Mouse (Mus musculus) NIH3T3 (cell line): ENCODE measurements at regions not wholly inside any gene's neighbourhood (a gene's known extent, or its start where the extent isn't known, plus 50 kb on each side); places are given as distances from the start of the nearest gene placed in this dataset.

ENCODE experiments used
- DNase-seq: peaks from one replicate; pipeline ENCODE4 v3.0.0-alpha.2; 2012; ENCODE audit warnings: low read depth

DNA sequence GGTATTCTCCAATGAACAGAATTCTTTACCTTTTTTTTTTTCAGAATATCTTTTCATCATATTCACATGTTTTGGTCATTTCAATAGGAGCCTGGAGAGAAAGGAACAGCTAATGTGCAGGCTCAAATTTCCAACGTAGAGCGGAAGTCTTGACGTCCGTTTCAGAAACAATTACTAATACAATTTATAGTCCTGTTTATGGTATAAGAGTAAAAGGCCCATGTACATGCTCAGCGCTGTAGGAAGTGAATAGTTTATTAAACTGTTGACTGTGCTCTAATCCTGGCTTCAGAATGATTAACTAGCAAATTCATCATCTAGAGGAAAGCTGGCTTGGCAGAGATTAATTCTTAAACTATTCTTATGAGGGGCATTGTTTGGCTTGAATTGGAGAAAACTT lies 142.1 kb downstream of the Pik3r1 start:
- DNase-seq, result no peak

DNA sequence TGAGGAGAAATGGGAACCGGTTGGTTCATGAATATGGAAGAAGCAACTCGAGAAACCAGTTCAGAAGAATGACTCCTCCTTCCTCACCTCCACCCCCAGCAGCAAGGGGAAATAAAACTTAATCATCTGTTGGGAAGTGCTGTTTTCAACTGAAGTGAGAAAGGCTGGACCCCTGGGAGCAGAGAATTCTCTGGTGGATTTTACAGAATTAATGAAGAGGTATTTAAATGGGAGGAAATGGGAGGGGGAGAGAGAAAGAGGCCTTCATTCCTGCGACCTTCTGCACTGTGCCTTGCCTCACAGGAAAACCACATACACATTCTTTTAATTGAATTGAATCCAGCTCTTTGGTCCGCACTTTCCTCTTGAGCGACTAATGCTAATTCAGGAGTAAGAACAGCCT lies 143.8 kb downstream of the Pik3r1 start:
- no peak for DNase-seq

DNA sequence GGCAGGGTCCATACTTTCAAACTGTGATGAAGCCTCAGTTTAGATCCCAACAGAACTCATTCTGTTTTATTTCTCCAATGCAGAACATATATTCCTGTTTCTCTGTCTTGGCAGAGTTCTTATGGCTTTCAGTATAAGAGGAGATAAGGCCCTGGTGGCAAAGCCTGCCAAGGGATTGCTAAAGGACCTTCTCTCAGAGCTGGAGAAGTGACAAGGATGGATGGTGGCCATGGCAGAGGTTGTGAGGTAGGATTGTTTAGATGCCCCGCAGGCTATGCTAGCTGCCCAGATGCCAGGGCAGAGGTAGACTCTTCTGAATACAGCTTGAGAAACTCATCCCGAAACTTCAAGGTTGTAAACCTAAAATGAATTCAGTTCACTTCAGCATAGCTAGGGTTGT lies 145.4 kb downstream of the Pik3r1 start:
- DNase-seq, result no peak

DNA sequence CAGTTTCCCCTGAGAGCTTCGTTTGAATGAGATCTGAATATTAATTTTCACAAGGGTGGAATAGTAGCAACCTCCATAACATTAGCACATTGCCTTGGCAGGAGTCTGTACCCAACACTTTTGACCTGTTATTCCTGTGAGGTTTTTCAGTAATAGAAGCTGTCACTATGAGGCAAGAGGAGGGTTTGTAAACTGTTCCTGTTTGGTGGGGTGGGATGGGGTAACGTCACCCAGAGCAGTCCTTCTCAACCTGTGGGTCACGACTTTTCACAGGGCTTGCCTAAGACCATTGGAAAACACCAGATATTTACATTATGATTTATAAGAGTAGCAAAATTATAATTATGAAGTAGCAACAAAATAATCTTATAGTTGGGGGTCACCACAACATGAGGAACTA lies 147.4 kb downstream of the Pik3r1 start:
- DNase-seq, result no peak

DNA sequence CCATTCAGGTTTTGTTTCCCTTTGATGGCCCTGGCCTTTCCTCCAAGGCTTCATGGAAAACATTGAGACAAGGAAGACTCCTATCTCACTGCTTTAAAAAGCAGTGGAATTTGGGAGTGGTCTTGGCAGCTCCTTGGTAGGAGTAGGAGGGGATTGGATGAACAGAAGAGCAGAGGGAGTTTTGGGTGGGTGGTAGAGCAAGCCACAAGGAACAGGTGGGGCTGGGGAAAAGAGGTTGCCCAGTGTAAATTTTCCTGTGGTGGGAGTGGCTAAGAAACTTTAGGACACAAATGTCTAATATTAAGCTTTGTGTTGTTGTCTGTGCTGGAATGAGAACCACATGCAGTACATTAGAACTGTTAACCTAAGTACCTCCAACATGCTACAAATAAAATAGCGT lies 148.9 kb downstream of the Pik3r1 start:
- no peak for DNase-seq

DNA sequence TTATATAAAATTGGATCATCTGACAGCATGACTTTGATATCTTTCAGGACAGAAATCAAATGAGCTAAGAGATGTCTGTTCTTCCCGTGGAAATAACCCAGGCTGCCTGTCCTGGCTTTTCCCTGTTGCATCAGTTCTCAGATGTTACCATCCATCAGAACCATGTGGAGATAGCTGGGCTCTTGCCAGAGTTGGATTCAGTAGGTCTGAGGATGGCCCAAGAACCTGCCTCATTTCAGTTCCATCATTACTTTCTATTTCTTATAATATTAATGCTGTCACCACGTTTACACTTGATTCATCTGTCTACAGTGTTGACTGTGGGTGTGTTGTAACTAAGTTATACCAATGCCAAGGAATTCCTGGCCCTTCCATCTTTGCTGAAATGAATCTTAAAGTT lies 155.2 kb downstream of the Pik3r1 start:
- DNase-seq, result peak; percentile 66

DNA sequence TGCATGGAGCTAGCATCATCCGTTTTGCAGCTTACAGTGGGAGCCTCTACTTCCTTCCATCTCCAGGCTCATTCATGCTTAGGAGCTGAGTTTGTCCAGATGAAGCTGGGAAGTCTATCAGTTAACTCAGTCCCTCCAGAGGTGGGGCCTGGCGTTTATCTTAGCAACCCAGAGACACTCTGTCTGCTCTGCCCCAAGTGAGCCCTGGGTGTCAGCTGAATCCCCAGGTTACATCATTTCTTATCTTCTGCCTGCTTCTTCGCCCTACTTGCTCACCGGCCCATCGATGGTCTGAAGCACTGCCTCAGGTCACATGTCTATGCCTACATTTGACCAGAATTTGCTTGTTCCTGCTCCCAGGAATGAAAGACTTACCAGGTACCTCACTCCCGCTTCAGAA lies 156.3 kb downstream of the Pik3r1 start:
- no peak for DNase-seq

DNA sequence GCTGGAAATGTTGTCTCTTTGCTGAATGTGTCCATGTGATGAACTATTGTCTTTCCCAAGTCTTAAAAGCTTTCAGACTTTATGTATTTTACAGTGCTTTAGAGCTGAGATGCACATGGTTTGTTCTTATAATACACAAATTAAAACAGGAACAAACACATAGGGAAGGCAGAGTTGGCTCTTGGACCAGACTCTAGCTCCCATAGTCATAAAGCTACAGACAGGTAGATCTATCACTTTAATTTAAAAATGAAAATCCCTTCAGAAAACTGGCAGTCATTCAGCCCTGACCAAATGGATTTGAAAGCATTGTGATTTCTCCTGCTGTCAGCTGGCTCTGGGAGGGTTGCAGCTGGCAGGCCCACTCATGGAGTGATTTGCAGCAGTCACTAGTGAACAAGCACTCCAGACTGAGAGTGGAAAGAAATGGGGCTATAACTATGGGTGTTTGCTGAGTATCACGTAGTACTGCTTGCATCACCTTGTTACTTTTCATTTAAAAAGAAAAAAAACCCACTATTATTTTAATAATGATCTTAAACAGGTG lies 161.8 kb downstream of the Pik3r1 start:
- no peak for DNase-seq

DNA sequence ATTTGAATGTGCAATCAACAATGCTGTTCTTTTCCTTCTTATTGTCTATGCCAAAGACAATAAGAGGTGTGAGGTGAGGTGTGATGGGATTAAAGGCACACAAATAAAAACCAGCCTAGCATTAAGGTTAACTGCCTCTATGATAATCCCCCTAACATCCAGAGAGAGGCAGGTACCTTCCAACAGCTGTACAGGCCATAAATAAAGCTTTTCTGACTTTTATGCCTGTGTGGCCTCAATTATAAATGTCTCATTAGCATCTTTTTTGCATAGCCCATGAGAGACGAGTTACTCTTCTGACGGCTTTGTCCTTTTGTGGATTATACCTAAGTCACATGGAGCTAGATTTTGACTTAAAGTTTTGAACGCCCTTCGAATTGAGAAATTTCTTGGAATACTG lies 162.3 kb downstream of the Pik3r1 start:
- DNase-seq, result no peak

DNA sequence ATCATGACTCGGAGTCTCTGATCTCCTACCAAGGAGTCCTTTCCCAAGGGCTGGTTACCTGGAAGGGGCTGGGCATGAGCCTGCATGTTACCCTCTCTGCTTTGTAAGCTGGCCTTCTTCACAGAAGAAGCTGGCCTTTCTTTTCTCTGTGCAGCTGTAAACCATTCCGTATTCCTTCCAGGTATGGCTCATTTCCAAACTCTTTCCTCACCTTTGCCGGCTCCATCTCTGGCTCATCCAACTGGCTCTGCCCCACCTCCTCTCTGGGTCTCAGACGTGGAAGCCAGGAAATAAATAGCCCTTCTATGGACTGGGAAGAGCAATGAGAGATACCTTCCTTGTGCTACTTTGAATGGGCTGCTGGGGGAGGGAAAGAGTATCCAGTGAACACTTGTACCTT lies 163.0 kb downstream of the Pik3r1 start:
- DNase-seq, result no peak

DNA sequence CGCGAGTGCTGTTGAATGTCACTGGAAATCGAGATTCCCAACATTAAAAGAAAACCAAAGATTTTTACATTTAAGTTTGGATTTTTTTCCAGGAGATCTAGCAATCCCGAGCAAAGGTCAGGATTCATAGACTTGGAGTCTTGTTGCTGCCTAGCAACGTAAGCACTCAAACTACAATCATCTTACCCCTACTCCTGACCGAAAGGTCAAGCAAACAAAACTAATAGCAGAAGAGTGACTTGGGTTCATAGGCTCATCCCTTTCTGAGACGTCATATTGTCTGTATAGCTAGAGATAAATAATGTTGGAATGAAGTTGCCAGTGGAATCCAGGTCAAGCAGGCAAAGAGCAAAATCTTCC lies 169.9 kb downstream of the Pik3r1 start:
- no peak for DNase-seq

DNA sequence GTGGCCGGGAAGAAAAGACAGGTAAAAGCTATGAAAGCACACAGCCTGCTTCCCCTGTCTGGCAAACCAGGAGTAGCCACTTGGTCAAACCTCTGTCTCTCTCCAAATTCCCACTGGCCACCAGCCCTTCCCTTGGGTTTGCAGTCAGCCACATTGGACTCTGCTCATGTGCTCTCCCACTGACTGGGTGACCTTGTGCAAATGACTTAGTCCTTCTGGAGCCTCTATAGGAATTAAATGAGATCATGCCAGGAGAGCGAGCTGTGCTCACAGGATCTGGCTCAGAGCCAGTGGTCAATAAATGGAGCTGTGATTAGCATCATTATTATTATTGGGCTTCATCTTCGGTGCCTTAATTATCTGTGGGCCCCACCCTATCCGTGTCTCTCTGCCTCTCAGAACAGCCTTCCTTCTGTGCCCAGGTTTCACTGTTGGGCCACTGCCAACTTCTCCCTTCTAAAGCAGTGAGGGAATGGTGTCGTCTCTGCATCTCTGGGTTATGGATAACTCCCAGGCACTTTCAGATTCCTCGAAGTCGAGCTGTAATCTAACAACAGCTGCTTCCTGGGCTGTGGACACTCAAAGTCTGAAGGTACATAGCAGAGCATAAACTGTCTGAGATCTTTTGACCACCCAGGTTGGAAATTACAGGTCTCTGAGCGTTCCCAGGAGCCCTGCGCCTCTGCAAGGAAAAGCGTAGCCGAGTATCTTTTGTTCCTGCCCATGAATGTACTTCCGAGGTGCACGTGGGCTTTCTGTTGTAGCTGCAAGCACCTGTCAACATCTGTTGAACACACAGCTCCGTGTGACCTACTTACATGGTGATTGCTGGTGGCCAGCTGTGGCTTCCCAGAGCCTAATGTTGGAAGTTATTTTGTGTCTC lies 170.5 kb downstream of the Pik3r1 start:
- no peak for DNase-seq

DNA sequence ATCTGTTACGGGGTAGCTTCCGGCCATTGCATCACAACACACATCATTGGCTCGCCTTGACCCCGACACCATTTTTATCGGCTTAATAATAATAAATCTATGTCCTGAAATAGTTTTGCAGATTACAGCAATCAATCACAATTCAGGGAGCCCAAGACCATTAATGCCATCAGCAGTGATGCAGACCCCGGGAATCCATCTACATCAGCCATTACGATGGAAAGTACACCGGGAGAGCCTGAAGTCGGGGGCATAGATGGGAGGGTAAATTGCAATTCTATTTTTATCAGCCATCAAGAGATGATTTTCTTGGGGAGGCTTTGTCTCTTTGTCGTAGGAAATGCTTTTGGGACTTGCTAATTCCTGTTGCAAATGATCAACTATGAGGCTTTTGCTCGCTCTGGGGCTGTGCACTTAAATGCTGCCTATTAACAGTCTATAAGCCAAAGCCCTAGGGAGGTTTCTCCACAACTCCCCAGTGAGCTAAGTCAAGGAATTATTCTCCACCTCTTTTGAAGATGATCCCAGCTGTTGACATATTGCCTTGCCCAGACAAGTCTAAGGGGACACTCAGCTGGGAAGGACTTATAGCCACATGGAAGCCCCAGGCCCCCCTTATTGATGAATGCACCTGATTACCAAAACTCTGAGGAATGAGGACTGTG lies 173.4 kb downstream of the Pik3r1 start:
- DNase-seq, result no peak

DNA sequence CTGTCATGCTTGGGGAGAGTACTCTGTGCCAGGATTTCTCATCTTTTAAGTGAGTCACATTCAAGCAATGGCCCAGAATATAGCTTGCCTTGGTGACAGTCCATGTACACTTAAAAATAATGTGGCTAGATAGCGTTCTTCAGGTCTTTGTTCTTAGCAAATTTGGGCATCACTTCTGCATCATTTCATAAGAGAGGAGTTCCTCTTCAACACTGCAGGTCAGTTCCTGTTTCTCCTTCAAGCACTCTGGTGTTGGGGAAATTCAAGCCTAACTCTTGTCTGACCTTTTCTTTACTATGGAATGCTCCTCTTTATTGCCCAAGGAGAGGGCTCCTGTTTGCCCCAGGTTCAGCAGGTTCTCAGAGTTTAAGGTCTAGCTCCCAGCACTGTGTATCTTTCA lies 175.7 kb downstream of the Pik3r1 start:
- no peak for DNase-seq

DNA sequence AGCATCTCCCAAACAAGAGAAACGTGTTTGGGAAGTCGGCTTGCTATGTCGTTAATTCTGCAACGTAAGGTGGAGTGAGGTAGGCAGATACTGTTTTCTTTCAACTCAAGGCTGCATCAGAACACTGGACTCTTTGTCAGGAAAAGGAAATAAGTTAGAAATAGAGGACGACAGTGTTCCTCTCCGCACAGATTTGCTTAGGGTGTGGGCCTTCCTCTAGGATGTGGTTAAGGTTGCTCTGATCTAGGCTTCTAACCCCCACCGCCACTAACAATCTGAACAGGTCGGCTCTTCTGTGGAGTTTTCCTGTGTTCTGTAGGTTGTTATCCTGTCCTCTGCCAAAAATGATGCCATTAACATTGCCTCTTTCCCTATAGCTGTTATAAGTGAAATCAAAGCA lies 179.1 kb downstream of the Pik3r1 start:
- no peak for DNase-seq

DNA sequence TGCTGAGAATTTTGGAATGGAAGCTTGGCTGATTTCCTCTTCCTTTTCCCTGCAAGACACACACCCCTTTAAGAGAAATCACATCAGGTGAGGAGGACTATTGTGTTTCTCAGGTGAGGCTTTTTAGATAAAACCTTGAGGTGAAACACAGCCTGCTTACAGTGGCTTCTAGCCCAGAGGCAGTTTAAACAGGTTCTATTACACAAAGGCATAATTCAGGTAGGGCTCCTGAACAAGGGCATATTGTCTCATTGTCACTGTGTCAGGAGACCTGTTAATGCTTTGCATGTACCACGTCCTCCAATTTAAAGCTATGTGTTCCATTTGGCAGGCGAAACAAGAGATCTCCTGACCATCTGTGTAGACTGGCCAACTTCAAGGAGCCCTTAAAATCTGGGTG lies 181.2 kb downstream of the Pik3r1 start:
- DNase-seq, result no peak

DNA sequence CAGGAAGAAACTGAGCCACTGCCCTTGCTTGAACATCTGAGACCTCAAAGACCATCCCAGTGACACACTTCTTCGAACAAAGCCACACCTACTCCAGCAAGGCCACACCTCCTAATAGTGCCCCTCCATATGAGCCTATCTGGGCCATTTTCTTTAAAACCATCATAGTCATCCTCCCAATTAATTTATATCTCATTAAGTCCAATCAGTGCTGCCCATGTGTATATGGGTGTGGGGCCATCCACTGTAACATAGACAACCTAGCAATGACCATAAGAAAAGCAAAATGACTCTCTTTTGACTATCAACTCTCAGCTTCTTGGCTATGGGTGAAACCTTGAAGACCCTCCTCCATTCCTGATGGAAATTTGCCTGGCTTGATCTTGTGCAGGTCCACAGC lies 191.5 kb downstream of the Pik3r1 start:
- no peak for DNase-seq

DNA sequence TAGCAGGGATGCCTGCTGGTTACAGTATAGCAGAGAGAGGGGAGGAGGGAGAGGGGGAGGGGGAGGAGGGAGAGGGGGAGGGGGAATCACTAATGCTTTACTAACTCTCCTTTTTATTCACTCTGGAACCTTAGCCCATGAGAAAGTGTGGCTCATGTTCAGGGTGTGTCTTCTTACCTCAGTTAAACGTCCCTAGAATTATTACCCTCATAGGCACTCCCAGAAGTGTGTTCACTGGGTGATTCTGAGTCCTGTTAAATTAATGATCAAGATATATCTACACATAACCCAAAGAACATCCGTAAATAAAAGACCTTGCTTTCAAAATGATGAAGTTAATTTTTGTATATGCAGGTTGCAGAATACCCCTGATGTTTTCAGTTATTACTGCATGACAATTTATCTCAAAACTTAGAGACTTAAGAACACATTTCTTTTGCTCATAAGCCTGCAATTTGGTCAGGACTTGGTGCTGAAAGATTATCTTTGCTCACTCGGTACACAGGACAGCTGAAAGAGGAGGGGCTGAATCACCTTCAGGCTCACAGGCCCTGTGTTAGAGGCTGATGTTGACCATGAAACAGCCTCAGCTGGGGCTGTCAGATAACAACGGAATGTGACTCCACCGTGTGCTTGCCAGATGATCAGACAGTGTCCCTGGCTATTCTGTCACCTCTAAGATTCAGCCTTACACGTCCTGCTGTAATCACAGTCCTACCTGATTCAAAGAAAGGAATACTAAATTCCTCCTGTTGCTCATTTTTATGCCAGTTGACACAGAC lies 195.0 kb downstream of the Pik3r1 start:
- no peak for DNase-seq

DNA sequence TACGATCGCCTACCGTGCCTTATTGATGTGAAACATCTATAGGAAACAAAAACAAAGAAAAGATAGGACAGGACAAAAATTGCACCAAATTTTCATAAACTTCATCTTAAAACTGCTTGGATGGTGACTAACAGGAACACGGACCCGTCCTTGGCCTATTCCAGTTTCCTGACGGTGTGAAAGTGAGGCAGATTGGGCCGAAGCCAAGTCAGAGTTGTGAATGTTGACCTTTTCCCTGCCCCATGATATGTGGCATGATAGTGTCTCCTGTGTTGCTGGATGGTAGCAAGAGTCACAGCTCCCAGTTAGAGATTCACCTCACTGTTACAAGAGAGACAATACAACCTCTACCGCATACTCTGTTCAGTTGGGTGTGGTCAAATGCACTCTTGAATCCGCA lies 195.8 kb downstream of the Pik3r1 start:
- no peak for DNase-seq

DNA sequence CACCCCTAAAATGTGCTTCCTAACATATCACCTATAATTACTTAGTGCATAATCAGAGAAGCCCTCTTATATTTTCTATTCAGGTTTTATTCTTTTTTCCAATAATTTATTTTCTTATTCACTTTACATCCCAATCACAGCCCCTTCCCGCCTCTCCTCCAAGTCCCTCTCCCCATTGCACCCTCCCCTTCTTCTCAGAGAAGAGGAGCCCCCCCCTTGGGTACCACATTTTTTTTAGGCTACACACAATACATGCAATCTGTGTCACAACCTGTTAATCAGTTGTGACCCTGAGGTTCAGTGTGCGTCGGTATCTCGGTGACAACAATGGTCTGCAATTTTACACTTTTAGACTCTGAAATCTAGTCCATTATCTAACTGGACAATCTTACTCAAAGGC lies 198.0 kb downstream of the Pik3r1 start:
- no peak for DNase-seq

DNA sequence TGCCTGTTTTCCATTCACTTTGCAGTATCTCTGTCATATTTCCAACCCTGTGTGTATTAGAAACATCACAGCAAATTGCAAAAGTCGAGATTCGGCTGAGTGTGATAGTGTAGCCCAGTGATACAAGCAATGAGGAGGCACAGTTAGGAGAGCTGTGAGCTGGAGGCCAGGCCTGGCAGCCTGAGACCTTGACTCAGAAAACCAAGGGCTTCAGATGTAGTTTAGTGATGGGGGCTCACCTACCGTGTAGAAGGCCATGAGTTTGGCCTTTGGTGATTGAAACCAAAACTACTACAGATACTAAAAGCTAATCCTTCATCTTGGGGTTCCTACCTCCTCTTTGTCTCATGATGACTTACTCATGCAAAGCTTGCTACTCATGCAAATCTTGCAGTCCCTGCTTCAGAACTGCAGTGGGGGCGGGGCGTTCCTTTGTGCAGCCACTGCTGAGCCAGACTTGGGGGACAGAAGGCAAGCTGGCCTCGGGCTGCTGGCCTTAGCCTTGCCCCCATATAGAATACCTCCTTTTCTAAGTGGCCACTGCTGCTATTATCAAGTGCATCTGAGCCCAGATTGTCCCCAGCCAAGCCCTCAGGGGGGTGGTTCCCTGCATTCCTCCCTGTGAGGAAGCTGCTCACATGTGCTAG lies 198.9 kb downstream of the Pik3r1 start:
- no peak for DNase-seq

DNA sequence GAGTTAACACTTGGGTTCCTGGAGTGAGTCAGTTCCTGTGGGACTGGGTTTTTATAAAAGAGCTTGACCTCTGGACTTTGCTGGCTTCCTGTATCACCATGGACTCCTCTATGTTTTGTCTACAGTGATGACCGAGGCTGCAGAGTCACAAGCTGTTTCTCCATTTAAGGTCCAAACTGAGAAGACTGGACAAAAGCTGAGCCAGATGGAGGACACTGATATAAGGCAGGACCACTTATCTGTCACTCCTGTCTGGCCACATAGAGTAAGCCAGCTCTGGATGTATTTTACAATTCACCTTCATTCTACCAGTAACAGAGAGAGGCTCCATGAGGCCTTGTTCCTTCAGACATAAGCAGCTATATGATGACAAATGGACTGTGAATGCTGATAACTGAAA lies 202.7 kb downstream of the Pik3r1 start:
- no peak for DNase-seq
